Mouse (Mus musculus) embryonic fibroblast, embryonic 13.5 days (primary cell): ENCODE measurements around the gene Sec24b. TPM values are rescaled to one million over a fixed set of nuclear protein-coding genes. Genes with fewer than 3 reads are reported as not detected.

ENCODE experiments used
- H3K27ac ChIP-seq: 2 replicates; pipeline ENCODE4 v1.5.1; 2012; ENCODE audit warnings: low read length, control low read depth, inconsistent platforms; ENCODE audit not compliant: insufficient read depth
- H3K4me1 ChIP-seq: 2 replicates; pipeline ENCODE4 v1.6.1; 2011; ENCODE audit warnings: low read length; ENCODE audit not compliant: control insufficient read depth, insufficient read depth
- H3K4me3 ChIP-seq: 2 replicates; pipeline ENCODE4 v1.5.1; 2011; ENCODE audit warnings: mild to moderate bottlenecking, control low read depth, low read length; ENCODE audit not compliant: insufficient read depth
- CTCF ChIP-seq: IDR thresholded peaks from 2 replicates; pipeline ENCODE4 v1.5.1; 2011; ENCODE audit warnings: mild to moderate bottlenecking, control low read depth, low read length, moderate library complexity, borderline replicate concordance; ENCODE audit not compliant: insufficient read depth
- POLR2A ChIP-seq: IDR thresholded peaks from 2 replicates; pipeline ENCODE4 v1.6.1; 2011; ENCODE audit warnings: low read depth, mild to moderate bottlenecking, control low read depth, low read length, moderate library complexity
- polyA plus RNA-seq: library from polyadenylated mRNA; stranded (reverse); fragments of >200 nt; gene quantifications from 2 replicates; pipeline ENCODE4 v1.2.4, GENCODE M21; 2011; ENCODE audit warnings: low read depth; ENCODE audit not compliant: missing spikeins, insufficient read length

The Sec24b gene
- polyA plus RNA-seq, 1 experiment: 98.3 TPM

DNA sequence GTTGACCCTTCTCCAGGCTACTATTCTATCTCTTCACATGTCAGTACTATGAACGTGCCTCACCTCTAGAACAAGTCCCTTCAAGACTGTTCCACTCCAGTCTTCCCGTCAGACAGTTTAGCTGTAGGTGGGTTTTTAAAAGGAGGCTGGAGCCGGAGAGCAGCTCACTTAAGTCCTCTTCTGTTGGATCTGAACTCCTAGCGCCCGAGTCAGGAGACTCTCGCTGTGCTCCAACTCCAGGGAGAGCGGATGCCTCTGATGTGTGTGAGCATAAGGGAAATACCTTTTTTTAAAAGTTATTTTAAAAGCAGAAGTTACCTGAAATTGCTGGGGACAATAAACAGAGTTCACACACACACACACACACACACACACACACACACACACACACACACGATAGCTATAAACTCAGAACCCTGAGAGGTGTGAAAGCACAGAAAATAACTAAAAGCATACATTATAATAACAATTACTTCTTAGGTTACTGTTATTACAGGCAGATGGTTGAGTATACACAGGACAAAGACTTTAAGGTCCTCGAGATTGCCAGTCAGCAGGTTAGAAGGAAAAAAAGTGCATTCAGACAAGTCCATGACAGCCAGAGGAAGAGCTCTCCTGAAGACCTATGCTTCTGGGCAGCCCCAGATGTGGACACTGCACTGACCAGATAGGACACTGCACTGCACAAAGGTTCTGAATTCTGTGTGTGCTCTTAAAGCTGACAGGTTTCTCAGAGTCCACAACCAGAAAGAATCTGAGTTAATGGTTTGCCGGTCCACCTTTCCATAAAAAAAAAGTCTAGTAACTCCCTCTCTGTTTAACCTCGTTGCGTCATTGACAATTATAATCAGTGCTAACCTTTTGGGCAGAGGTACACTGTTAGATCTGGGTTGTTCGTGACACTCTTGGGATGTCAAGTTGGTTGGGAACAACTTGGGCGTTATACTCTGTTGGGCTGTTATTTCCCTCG, 5.7 kb downstream of the Sec24b start:
- TF ChIP-seq CTCF (no peak), POLR2A (no peak)
- Histone ChIP-seq H3K4me3 (no peak overlapping the region), H3K27ac (no peak overlapping the region), H3K4me1 (peaks cover 27% of the 10 kb centered on the region)

DNA sequence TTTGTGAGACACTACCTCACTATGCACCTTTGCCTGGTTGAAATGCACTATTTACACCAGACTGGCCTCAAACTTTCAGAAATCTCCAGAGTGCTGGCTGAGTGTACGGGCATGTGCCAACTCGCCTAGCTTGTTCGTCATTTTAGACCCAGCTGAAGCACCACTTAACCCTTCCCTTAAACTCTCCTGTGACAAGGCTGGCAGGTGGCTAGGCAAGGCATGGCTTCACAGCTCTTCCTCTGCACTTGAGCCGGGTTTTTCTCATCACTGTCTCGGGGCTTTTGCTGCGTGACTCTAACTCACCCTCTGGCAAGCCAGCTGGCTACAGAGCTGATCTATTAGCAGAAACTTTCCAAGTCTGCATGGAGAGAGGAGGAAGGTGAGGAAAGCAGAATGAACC, 6.8 kb downstream of the Sec24b start:
- Histone ChIP-seq H3K27ac (no peak overlapping the region), H3K4me3 (no peak overlapping the region), H3K4me1 (peaks cover 27% of the 10 kb centered on the region)
- TF ChIP-seq CTCF (no peak), POLR2A (no peak)

DNA sequence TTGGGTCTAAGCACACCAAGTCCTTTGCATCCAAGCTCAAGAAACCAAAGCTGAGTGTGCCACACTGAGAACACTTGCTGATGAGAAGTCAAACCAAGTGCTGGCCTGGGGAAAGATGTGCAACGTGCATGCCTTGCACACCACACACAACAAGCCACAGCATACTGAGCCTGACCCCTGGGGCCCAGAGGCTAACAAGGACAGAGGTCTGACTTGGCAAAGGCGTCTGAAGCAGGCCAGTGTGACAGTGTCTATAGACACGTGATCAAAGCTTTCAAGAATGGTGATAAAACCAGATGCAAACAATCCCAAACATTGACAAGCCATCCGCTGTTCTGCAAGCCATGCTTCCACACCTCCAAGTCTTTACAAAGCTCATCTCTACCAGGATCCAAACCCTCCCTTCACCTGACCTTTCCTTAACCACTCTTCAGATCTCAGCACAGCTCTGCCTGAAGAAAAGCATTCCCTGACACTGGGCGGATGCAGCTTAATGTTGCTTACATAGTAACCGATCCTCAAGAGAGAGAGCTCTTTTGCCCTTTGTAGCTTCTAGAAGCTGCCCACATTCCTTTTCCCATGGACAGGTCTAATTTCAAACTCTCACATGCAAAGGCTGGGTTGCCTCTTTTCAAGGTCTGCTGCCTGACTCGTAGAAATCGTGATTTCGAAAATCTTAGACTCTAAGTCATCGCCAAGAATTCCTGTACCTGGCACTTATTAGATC, 7.8 kb downstream of the Sec24b start:
- H3K4me1 ChIP-seq: peaks cover 24% of the 10 kb centered on the region
- H3K27ac ChIP-seq: peak overlapping the region; percentile 15; the same call in 1 of the 2 replicates
- no peak overlapping the region for H3K4me3 ChIP-seq
- TF ChIP-seq POLR2A (no peak), CTCF (no peak)

DNA sequence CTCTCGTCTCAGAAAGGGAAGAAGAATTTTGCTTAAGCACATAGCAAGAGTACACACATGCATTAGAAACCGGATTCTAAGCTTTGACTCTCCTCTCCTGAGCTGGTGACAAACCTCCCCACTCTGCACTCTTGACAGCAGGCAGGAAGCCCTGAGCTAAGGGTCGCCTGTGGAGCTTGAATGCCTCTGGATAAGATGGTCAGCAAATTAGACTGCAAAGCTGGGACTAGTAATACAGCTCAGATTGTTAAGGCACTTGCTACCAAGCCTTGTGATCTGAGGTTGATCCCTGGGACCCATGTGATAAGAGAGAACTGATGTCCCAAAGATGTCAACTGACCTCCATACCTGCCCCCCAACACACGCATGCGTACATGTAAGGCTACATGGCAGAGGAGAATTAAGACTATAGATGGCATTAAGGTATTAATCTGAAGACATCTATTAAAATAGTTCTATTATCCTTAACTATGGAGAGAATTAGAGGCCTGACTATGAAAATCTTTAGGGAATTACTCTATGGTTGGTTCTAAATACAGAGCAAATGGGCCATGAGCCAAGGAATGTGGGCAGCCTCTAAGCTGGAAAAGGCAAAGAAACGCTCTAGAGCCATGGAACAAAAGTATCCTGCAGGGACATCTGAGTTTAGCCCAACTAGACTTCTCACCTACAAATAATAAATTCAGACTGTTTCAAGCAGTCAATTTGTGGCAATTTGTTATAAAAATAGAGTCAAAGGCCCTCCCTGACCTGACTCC, 8.6 kb downstream of the Sec24b start:
- no peak for TF ChIP-seq CTCF
- TF ChIP-seq POLR2A: no peak
- peaks cover 20% of the 10 kb centered on the region for H3K4me1 ChIP-seq
- no peak overlapping the region for H3K27ac ChIP-seq
- H3K4me3 ChIP-seq: no peak overlapping the region

DNA sequence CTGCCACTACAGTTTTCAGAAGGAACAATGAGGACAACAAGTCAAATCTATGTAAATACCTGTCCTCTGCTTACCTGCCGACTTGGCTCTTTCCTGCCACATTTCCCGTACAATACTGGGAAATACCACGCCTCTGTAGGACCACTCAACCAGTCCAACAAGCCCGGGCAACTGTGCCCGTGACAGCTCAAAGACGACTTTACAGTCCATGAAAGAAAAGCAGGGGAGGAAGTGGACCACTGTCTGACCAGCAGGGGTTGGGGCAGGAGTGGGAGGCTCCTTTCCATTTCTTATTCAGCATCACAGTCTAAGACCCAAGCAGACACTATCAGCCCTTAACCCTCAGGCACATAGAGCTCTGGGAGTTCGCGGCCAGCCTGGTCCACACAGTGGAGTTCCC, 9.2 kb downstream of the Sec24b start:
- Histone ChIP-seq H3K4me1 (peaks cover 18% of the 10 kb centered on the region), H3K27ac (no peak overlapping the region), H3K4me3 (no peak overlapping the region)
- no peak for TF ChIP-seq POLR2A
- no peak for TF ChIP-seq CTCF

DNA sequence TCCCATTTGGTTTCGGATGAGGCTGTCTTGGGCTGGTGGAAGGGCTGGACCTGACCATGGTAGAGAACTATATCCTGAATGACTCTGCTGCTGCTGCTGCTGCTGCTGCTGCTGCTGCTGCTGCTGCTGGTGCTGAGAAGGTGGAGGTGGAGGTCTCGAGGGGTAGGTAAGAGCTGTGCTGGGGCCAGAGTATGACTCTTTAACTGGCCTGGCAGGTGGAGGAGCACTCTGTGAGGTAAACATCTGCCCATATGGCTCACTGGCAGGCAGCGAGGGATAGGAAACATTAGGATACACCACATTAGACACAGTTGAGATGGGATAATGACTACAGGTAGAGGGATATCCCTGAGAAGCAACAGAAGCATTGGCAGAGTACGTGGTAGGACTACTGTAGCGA, 20.6 kb downstream of the Sec24b start:
- Histone ChIP-seq H3K27ac (no peak overlapping the region), H3K4me3 (no peak overlapping the region)

DNA sequence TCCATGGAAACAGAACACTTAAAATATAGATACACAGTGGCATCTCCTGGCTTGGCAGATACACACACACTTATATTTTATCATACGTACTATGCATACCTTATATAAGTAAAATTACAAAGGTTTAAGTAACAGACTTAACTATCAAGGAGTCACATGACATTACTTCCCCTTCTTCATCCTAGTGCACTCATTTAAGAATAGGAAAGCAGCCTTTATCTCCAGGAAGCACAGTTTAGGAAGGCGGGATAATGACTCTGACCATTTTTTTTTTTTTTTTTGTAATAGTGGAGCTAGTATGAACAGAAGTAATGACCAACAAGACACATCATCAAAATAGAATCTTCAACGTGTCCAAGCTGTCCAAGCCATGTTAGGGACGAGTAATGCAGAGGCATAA, 21.3 kb downstream of the Sec24b start:
- H3K4me1 ChIP-seq: no peaks in the 10 kb centered on the region
- no peak for TF ChIP-seq CTCF
- no peak for TF ChIP-seq POLR2A
- no peak overlapping the region for H3K27ac ChIP-seq
- H3K4me3 ChIP-seq: no peak overlapping the region

More for the DNA sequence above, 20.6 kb downstream of the Sec24b start:
- TF ChIP-seq POLR2A (no peak), CTCF (no peak)
- H3K4me1 ChIP-seq: no peaks in the 10 kb centered on the region

DNA sequence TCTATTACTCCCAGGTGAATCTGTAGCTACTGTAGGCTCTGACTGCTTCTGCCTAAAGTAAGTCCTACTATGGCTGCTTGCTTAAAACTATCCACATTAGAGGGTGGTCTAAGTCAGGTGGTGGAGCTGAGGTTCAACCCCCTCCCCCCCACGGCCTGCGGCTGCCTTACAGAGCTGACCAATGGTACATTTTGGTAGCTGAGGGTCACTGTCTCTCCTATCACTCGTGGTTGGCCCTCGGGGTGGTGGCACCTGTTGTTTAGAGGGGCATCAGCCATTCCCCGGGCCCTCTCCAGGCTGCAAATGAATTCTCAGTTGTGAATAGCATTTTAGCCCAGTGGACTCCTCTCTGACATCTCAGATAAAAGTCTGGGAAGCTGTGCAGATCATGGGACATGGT, 32.6 kb downstream of the Sec24b start:
- Histone ChIP-seq H3K4me3 (no peak overlapping the region), H3K27ac (no peak overlapping the region), H3K4me1 (no peaks in the 10 kb centered on the region)
- TF ChIP-seq CTCF (no peak), POLR2A (no peak)

DNA sequence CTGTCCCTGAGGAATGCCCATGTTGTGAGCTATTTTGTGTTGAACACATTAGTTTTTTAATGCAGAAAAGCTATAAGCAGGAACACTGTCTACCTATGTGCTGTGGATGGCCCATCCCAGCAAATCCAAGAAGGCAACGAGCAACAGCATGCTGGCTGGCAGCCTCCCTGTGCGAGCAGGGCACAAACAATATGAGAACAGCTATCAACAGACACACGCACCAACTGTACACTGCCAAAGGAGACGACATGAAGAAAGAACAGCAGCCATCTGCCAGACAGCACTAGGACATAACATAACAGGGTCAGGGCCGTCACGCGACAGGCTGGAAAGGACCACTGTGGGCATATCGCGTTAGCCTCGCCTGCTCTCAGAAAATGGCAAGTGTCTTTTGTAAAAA, 35.2 kb downstream of the Sec24b start:
- Histone ChIP-seq H3K4me1 (no peaks in the 10 kb centered on the region), H3K4me3 (no peak overlapping the region), H3K27ac (no peak overlapping the region)
- TF ChIP-seq POLR2A: no peak
- TF ChIP-seq CTCF: no peak

DNA sequence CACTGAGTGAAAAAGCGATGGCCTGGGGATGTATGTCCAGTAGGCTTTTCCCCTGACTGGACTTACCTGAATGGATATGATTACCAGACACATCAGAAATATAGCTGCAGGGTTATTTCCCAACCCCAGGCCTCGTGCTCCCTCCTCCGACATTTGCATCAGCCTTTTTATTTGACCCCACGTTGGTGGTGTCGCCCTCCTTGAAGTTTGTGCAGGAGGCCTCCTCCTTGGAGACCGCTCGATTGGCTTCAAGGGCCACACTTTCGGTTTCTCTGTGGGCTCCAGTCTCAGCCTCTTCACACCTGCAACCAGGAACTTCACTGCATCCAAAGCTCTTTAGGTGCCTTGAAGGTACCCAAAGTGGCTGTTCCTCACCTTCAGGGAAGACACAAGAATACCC, 35.8 kb downstream of the Sec24b start:
- TF ChIP-seq POLR2A (no peak), CTCF (no peak)
- no peak overlapping the region for H3K27ac ChIP-seq
- H3K4me1 ChIP-seq: no peaks in the 10 kb centered on the region
- no peak overlapping the region for H3K4me3 ChIP-seq

DNA sequence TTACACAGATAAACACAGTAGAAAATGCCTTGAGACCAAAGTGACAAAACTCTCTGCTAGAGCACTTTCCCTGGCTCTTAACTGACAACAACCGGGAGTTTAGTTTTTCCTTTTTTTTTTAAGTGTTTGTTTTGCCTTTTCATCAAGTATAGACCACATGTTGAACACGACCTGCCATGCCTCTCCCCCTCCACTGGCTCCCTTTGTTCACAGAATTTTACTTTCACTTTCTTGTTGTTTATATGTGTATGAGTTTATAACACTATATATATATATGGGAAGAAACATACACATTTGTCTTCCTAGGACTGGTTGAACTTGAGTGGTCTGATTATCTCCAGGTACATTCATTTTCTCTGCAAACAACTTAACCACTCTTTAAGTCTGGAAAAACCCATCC, 48.4 kb downstream of the Sec24b start:
- TF ChIP-seq POLR2A: no peak
- no peak for TF ChIP-seq CTCF
- H3K4me1 ChIP-seq: 0 out of 2 replicates have a peak, but pooled peaks cover 4% of the 10 kb centered on the region
- H3K4me3 ChIP-seq: no peak overlapping the region
- no peak overlapping the region for H3K27ac ChIP-seq
